Mouse (Mus musculus) spleen, postnatal 10 days (tissue): ENCODE measurements around the gene Fgfr2.

Experiments
- DNase-seq, 2 experiments: peaks; one replicate each; pipeline ENCODE4 v3.0.0; 2021 to 2022; ENCODE audit warnings: low spot score in 2 of 2

Gene Fgfr2

DNA sequence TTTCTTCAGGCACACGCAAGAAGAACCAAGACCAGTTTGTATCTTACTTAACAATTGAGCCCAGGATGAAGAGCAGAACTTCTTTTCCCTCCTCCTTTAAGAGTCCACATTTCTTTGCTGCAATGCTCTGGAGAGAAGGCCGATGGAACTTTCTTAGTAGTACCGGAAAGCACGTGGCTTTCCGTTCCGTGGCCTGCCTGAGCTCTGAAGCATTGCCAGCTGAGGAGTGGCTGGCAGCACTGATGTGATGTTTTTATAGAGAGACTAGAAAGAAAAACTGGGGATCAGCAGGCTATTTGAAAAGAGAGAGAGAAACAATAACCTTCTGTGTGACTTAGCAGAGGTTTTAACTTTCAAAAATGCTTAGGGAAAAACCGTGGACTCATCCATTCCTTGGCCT, 1031.6 kb downstream of the Fgfr2 start:
- no peak for DNase-seq

- DNase-seq: no peak
These were observed 1034.5 kb downstream of the Fgfr2 start for GRCm38 (mm10) chr7:132088606-132089005.

DNA sequence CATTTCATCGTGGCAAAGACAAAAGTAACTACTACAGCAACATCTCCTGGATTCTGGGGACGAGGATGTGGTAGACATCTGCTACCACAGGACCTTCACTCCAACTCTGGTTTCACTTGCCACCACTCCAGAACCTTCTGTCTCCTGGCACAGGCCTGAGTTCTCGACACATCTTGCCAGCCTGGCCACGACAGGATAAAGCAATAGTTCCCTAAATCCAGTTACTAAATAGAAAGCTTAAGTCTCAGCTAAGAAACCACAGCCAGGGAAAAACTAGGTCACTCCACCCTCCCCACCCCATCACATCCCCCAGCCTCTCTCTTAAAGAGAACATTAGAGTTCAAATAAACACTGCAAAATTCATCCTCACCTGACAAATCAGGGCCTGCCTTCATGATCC, 1035.0 kb downstream of the Fgfr2 start:
- no peak for DNase-seq

DNA sequence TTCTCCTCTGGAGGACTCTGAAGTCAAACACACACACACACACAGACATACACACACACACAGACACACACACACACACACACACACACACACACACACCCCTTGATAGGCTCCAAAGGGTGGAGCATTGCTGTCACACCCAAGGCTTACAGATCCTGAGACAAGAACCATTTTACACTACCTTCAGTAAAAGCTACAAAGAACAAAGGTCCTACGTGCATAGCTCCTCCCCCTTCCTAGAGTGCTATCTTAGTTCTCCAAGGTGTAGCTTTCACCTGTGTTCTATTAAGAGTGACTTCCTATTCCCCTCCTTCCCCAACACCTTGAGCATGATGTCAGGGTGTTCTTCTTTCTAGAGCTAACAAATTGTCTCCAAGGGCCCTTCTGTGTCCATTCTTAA, 1047.3 kb downstream of the Fgfr2 start:
- DNase-seq: no peak

- DNase-seq: no peak
These were observed 1048.6 kb downstream of the Fgfr2 start for GRCm38 (mm10) chr7:132074503-132074902.

GRCm38 (mm10) chr7:132070877-132071625, 1052.1 kb downstream of the Fgfr2 start:
- DNase-seq: no peak

GRCm38 (mm10) chr7:132067951-132068350, 1055.2 kb downstream of the Fgfr2 start:
- DNase-seq: no peak

GRCm38 (mm10) chr7:132067511-132067910, 1055.6 kb downstream of the Fgfr2 start:
- no peak for DNase-seq

DNA sequence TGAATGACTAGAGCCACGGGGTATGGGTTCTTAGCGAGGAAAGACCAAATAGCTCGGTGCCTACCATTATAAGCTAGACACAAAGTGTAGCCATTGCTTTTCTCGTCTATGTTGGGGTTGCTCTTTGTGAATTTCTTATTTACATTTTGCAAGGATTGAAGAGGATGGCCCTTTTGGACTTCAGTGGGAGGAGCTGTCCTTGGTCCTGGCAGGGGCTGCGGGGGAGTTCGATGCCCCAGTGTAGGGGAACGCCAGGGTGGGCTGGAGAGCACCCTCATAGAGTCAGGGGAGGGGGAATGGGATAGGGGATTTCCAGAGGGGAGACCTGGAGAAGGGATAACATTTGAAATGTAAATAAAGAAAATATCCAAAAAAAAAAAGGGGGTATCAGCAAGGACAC, 1063.0 kb downstream of the Fgfr2 start:
- DNase-seq: no peak

- no peak for DNase-seq
These were observed 1066.6 kb downstream of the Fgfr2 start for GRCm38 (mm10) chr7:132056565-132056964.

GRCm38 (mm10) chr7:132046662-132047061, 1076.5 kb downstream of the Fgfr2 start:
- no peak for DNase-seq

GRCm38 (mm10) chr7:132031940-132032531, 1091.1 kb downstream of the Fgfr2 start:
- DNase-seq: no peak

DNA sequence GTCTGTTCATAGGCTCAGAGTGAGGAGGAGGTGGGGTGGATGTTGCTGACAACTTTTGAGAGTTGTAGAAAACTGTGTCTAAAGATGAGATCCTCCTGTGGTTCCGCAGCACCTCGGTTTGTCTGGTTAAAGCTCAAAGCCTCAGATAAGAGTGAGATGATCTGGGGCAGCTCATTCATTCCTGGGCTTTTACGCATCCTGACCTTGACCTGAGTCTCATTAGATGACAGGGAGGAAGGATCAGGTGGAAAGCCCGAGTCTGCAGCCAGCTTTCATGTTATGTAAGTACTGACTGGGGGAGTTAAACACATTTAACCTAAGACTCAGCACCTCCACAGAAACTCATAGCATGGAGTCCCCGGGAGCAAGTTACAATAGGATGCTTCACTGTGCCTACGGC, 1096.5 kb downstream of the Fgfr2 start:
- DNase-seq: no peak

DNA sequence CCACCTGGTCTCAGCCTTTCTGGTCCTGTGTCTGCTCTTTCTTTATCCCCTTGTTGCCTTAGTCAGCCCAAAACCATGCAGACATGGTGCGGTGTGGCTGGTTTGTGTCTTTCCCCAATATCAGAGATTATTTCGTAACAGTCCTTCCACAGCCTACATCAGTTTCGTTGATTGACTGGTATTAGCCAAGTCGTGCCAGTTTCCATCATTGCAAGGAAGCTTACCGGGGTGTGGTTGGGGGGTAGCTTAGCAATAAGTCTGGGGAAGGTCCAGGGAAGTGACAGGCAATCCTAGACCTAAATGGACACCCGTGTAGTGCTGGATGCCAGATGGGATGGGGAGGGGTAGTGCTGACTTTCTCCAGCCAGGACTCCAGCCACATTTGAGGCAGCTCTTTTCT, 1097.6 kb downstream of the Fgfr2 start:
- DNase-seq: no peak

DNA sequence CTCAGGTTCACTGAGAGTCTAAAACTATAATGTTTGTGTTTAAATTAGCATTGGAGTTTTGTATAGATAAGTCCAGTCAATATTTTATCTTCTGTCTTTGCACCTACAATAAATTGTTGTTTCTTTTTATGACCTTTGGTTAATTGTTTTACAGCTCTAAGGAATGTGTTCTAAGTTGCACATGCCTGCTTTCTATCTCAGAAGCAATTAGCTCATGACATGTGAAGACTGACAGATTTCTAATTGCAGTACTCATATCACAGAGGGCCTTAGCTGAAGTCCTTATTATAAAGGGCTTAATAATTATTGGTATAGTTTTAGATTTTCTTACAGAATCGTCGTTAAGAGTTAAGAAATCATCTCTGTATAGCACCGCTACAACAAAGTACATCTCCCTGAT, 1107.2 kb downstream of the Fgfr2 start:
- DNase-seq: no peak

- DNase-seq: no peak
These were observed 1108.0 kb downstream of the Fgfr2 start for GRCm38 (mm10) chr7:132015193-132015592.

DNA sequence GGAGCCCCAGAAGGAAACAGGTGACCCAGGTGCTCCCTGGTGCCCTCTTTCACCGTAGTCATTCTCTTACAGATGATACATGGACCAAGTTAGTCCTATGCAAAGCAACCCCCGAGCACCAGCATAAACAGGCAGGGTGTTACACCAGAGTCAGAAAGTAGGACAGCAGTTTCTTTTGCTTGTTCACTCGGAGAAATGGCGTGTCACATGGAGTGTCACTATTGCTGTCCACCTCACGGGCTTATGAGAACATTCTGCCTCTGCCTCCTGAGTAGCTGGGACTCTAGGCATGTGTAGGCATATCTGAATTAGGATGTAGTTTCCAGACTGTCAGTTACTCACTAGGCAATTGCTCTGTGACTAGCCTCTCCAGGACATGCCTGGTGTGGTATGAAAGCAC, 1109.2 kb downstream of the Fgfr2 start:
- DNase-seq: no peak

DNA sequence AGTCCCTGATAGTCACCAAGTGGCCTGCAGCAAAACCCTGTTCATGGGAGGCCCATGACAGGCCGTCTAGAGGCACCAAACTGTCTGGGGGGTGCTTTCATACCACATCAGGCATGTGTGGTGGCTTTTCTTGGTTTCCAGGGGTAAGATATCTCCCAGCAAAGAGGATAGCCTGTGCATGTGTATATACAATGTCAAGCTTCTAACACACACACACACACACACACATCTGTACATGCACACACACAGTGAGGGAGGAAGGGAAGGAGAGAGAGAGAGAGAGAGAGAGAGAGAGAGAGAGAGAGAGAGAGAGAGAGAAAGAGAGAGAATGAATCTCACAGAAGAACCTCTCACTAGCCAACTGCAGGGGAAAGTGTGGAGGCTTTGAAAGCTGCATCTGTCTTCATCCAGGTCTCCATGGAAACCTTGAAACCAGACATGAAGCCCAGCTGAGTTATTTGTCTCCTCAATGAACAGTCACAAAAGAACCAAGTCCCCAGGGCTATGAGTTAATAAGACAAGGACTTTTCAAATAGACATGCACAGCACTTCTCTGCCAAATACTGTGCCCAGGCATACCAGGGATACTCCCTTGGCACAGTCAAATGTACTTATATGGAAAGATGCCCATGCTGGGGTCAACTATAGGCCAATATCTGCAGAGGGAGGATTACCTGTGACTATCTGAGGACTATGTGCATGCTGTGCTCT, 1110.0 kb downstream of the Fgfr2 start:
- no peak for DNase-seq

- DNase-seq: no peak
These were observed 1114.1 kb downstream of the Fgfr2 start for GRCm38 (mm10) chr7:132009002-132009401.

GRCm38 (mm10) chr7:132005996-132006696, 1117.0 kb downstream of the Fgfr2 start:
- no peak for DNase-seq

DNA sequence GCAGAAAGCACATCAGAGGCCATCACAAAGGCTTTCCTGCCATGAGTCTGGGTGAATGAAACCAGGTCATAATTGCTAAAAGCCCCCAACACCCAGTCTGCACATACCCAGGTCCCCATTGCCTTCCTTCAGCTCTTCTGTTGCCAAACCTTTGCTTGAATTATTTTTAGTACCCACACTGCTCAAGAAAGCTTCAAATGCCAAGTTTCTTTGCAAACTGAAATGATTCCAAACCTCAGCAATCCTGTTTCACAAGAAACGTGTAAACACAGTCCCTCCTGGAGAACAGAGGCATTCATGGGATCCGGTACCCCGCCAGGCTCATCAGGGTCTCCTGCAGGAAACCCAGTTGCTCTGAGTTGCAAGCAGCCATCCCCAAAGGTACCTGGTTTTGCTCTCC, 1130.3 kb downstream of the Fgfr2 start:
- no peak for DNase-seq

- no peak for DNase-seq
These were observed 1130.9 kb downstream of the Fgfr2 start for GRCm38 (mm10) chr7:131992226-131992625.
